ENCODE assay signal across 20 mouse cellular contexts in the genomic region with DNA sequence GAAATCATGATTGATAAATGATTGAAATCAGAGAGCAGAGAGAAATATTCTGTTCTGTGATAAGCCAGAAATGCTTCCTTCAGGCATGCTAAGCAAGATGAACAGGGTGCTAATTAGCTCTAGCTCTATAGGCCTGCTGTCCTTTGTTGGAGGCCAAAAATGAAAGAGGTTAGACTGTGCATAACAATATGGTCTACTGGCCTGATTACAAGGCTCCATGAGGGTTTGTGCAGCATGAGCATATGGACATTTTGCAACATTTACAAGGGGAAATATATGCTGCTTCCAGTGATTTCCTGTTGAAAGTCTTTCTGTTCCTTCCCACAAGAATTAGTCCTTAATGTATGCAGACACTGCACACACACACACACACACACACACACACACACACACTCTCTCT.
DNase-seq lines count a peak whose midpoint lies in the region; ATAC-seq and TF ChIP-seq lines count a peak whose summit lies in the region.
"Had no signal": no experiment of that assay in that cellular context is flagged by ENCODE, and none has a peak within 500 bp of the region (broad histone marks: within the 10 kb centered on the region; RNA-seq: fewer than 3 reads in every experiment).

No protein-coding gene starts in this region.

- H3K9me3 ChIP-seq in forebrain, embryonic 14.5 days (replicated peaks; ENCODE audit: control insufficient read depth, low read length) = no peaks in the 10 kb centered on the region
- H3K9me3 ChIP-seq in forebrain, embryonic 12.5 days = no peaks in the 10 kb centered on the region
- no peaks in the 10 kb centered on the region for H3K9me3 ChIP-seq in midbrain, embryonic 14.5 days (ENCODE audit: control insufficient read depth, low read length)
- H3K9me3 ChIP-seq in midbrain, embryonic 11.5 days (ENCODE audit: control insufficient read depth, low read length) = no peaks in the 10 kb centered on the region
- H3K9me3 ChIP-seq in forebrain, postnatal 0 days (ENCODE audit: low read length) = no peaks in the 10 kb centered on the region
- H3K9me3 ChIP-seq: embryonic facial prominence, embryonic 15.5 days; G1E; heart, embryonic 13.5 days; hindbrain, embryonic 15.5 days; midbrain, embryonic 13.5 days had no signal

- no peak for TF ChIP-seq CTCF in forebrain, postnatal 0 days (IDR thresholded peaks at IDR 0.05; ENCODE audit: low read depth)
- no peak for TF ChIP-seq CTCF in gastrocnemius, adult 2 months (IDR thresholded peaks at IDR 0.05)

- no peaks in the 10 kb centered on the region for H3K4me1 ChIP-seq in forebrain, embryonic 14.5 days (ENCODE audit: control insufficient read depth, insufficient read depth, low read length)
- H3K4me1 ChIP-seq in forebrain, embryonic 12.5 days = no peaks in the 10 kb centered on the region
- H3K4me1 ChIP-seq in midbrain, embryonic 14.5 days (ENCODE audit: control insufficient read depth, insufficient read depth, low read length) = no peaks in the 10 kb centered on the region
- H3K4me1 ChIP-seq in midbrain, embryonic 11.5 days (ENCODE audit: control insufficient read depth, insufficient read depth, low read length) = no peaks in the 10 kb centered on the region
- H3K4me1 ChIP-seq in forebrain, postnatal 0 days (ENCODE audit: insufficient read depth) = no peaks in the 10 kb centered on the region
- H3K4me1 ChIP-seq: embryonic facial prominence, embryonic 15.5 days; heart, embryonic 13.5 days; hindbrain, embryonic 15.5 days; midbrain, embryonic 13.5 days had no signal

- no peak overlapping the region for H3K4me3 ChIP-seq in forebrain, embryonic 14.5 days (ENCODE audit: low read depth, low read length)
- H3K4me3 ChIP-seq in forebrain, embryonic 12.5 days (replicated peaks) = no peak overlapping the region
- H3K4me3 ChIP-seq in midbrain, embryonic 14.5 days (replicated peaks; ENCODE audit: low read depth, low read length) = no peak overlapping the region
- H3K4me3 ChIP-seq in midbrain, embryonic 11.5 days (ENCODE audit: low read depth, low read length) = no peak overlapping the region
- H3K4me3 ChIP-seq in forebrain, postnatal 0 days (ENCODE audit: low read depth, low read length) = no peak overlapping the region
- no peak overlapping the region for H3K4me3 ChIP-seq in gastrocnemius, adult 2 months
- H3K4me3 ChIP-seq: embryonic facial prominence, embryonic 15.5 days; heart, embryonic 13.5 days; hindbrain, embryonic 15.5 days; midbrain, embryonic 13.5 days had no signal

- no peak overlapping the region for H3K27ac ChIP-seq in forebrain, embryonic 14.5 days (ENCODE audit: low read depth, low read length)
- no peak overlapping the region for H3K27ac ChIP-seq in forebrain, embryonic 12.5 days
- H3K27ac ChIP-seq in midbrain, embryonic 14.5 days (replicated peaks; ENCODE audit: low read depth, low read length) = no peak overlapping the region
- H3K27ac ChIP-seq in midbrain, embryonic 11.5 days (ENCODE audit: low read depth, low read length) = no peak overlapping the region
- H3K27ac ChIP-seq in forebrain, postnatal 0 days (ENCODE audit: low read depth, low read length) = no peak overlapping the region
- no peak overlapping the region for H3K27ac ChIP-seq in gastrocnemius, adult 2 months
- H3K27ac ChIP-seq: embryonic facial prominence, embryonic 15.5 days; heart, embryonic 13.5 days; hindbrain, embryonic 15.5 days; kidney, postnatal 0 days; midbrain, embryonic 13.5 days had no signal

- peak; percentile 71 for DNase-seq in forebrain, embryonic 14.5 days (ENCODE audit: low spot score)
- DNase-seq in midbrain, embryonic 14.5 days = peak; percentile 3
- no peak for DNase-seq in midbrain, embryonic 11.5 days (ENCODE audit: low spot score, missing footprints)
- peak; percentile 92 for DNase-seq in cerebellum, adult 9-10 months
- DNase-seq in forebrain, postnatal 0 days = peak; percentile 48
- DNase-seq in urinary bladder, postnatal 10 days (ENCODE audit: low spot score) = no peak
- DNase-seq in gastrocnemius, adult 2 months = no peak
- DNase-seq: adrenal gland, postnatal 14 days; heart, adult 11 months; kidney, adult 18-20 months; liver; right cerebral cortex, postnatal 4 days had no signal

- H3K4me2 ChIP-seq in forebrain, embryonic 14.5 days (ENCODE audit: low read length) = no peak overlapping the region
- no peak overlapping the region for H3K4me2 ChIP-seq in forebrain, embryonic 12.5 days
- no peak overlapping the region for H3K4me2 ChIP-seq in midbrain, embryonic 14.5 days (ENCODE audit: low read length)
- H3K4me2 ChIP-seq in midbrain, embryonic 11.5 days = no peak overlapping the region
- no peak overlapping the region for H3K4me2 ChIP-seq in forebrain, postnatal 0 days (ENCODE audit: low read depth)
- H3K4me2 ChIP-seq: embryonic facial prominence, embryonic 15.5 days; heart, embryonic 13.5 days; hindbrain, embryonic 15.5 days; midbrain, embryonic 13.5 days had no signal

- no peaks in the 10 kb centered on the region for H3K36me3 ChIP-seq in forebrain, embryonic 14.5 days (ENCODE audit: control insufficient read depth, insufficient read depth, low read length)
- H3K36me3 ChIP-seq in forebrain, embryonic 12.5 days (replicated peaks) = no peaks in the 10 kb centered on the region
- H3K36me3 ChIP-seq in midbrain, embryonic 14.5 days (ENCODE audit: control insufficient read depth, insufficient read depth, low read length) = no peaks in the 10 kb centered on the region
- H3K36me3 ChIP-seq in midbrain, embryonic 11.5 days (ENCODE audit: control insufficient read depth, insufficient read depth, low read length) = no peaks in the 10 kb centered on the region
- H3K36me3 ChIP-seq in forebrain, postnatal 0 days (ENCODE audit: insufficient read depth) = no peaks in the 10 kb centered on the region
- H3K36me3 ChIP-seq: embryonic facial prominence, embryonic 15.5 days; G1E; heart, embryonic 13.5 days; hindbrain, embryonic 15.5 days; midbrain, embryonic 13.5 days had no signal

- intact Hi-C loops in gastrocnemius, adult 2 months (cut with DNase I) = no loop called here

- H3K27me3 ChIP-seq in forebrain, embryonic 14.5 days (replicated peaks; ENCODE audit: control insufficient read depth, insufficient read depth, low read length) = no peaks in the 10 kb centered on the region
- H3K27me3 ChIP-seq in forebrain, embryonic 12.5 days = no peaks in the 10 kb centered on the region
- H3K27me3 ChIP-seq in midbrain, embryonic 14.5 days (ENCODE audit: control insufficient read depth, insufficient read depth, low read length) = no peaks in the 10 kb centered on the region
- no peaks in the 10 kb centered on the region for H3K27me3 ChIP-seq in midbrain, embryonic 11.5 days (ENCODE audit: control insufficient read depth, insufficient read depth, low read length)
- H3K27me3 ChIP-seq in forebrain, postnatal 0 days (ENCODE audit: insufficient read depth, low read length) = no peaks in the 10 kb centered on the region
- H3K27me3 ChIP-seq: embryonic facial prominence, embryonic 15.5 days; heart, embryonic 13.5 days; hindbrain, embryonic 15.5 days; midbrain, embryonic 13.5 days had no signal

- ATAC-seq in forebrain, embryonic 14.5 days = peak; percentile 93
- no peak; the same call in 1 of the 2 replicates for ATAC-seq in forebrain, embryonic 12.5 days (ENCODE audit: low FRiP score)
- ATAC-seq in midbrain, embryonic 14.5 days (ENCODE audit: low FRiP score, low TSS enrichment) = no peak
- ATAC-seq in midbrain, embryonic 11.5 days (ENCODE audit: low FRiP score) = no peak
- ATAC-seq in forebrain, postnatal 0 days = peak; percentile 85
- ATAC-seq: lung, postnatal 0 days; midbrain, embryonic 13.5 days had no signal

- no peak overlapping the region for H3K9ac ChIP-seq in forebrain, embryonic 14.5 days (ENCODE audit: low read length)
- no peak overlapping the region for H3K9ac ChIP-seq in forebrain, embryonic 12.5 days
- H3K9ac ChIP-seq in midbrain, embryonic 14.5 days (replicated peaks; ENCODE audit: low read length) = no peak overlapping the region
- no peak overlapping the region for H3K9ac ChIP-seq in midbrain, embryonic 11.5 days (ENCODE audit: low read length)
- H3K9ac ChIP-seq in forebrain, postnatal 0 days = no peak overlapping the region
- H3K9ac ChIP-seq: embryonic facial prominence, embryonic 15.5 days; heart, embryonic 13.5 days; hindbrain, embryonic 15.5 days; midbrain, embryonic 13.5 days had no signal

Comparison
In these comparisons a context has a peak if more than half of its experiments do, and no peak if none do; other contexts are left out.
1. ATAC-seq: peak in forebrain, embryonic 14.5 days (single experiment) and forebrain, postnatal 0 days (single experiment); none in forebrain, embryonic 12.5 days (single experiment), midbrain, embryonic 14.5 days (single experiment) and midbrain, embryonic 11.5 days (single experiment).
2. DNase-seq: peak in forebrain, embryonic 14.5 days (single experiment), midbrain, embryonic 14.5 days (single experiment), cerebellum, adult 9-10 months (single experiment) and forebrain, postnatal 0 days (single experiment); none in midbrain, embryonic 11.5 days (single experiment), urinary bladder, postnatal 10 days (single experiment) and gastrocnemius, adult 2 months (single experiment).